Mouse (Mus musculus): Measurements from ENCODE around the gene Camsap2.

The Camsap2 gene

GRCm38 (mm10) chr1:136258495-136258894 is 87.4 kb downstream of the Camsap2 start:
- no peak for DNase-seq (ENCODE audit: low read depth, low spot score)

DNA sequence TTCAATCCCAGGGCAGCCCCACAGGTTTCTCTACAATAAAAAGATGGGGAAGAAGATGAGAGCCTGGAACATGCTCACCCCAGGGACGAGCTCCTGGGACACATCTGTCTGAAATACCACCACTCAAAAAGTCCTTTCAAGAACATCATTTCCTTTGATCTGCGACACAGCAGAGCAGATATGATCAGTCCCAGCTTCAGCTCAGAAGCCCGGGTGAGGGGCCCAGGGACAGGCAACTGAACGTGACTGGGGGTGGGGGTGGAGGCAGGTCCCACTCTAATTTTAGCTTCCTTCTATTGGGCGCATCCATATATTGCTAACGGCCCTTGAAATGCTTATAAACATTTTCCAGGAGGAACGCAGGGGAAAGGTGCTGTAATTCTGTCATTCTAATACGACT is 90.2 kb downstream of the Camsap2 start:
- DNase-seq (ENCODE audit: low read depth, low spot score), result no peak

GRCm38 (mm10) chr1:136255174-136255573 is 90.7 kb downstream of the Camsap2 start:
- DNase-seq (ENCODE audit: low read depth, low spot score), result no peak

DNA sequence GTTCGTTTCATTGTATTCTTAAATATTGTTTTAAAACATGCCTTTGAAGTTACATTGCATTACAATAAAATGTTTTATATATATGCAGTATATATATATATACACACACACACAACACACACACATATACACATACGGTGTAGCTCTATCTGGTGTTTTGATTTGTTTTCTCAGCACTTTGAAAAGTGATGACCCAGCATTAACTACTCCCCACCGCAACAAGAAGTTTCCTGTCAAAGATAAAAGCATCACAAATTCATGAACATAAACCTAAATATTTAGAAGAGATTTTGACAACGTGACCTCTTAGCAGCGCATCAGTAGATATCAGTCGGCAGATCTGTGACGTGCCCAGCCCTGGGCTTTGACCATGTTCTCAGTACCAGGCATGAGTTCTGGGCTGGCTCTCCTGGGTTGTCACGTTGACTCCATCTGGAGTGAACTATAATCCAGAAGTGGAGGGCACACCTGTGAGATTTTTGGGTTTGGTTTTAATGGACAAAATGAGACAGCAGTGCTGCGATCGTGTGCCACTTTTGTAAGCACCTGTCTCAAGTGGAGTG is 91.3 kb downstream of the Camsap2 start:
- no peak for DNase-seq (ENCODE audit: low read depth, low spot score)

DNA sequence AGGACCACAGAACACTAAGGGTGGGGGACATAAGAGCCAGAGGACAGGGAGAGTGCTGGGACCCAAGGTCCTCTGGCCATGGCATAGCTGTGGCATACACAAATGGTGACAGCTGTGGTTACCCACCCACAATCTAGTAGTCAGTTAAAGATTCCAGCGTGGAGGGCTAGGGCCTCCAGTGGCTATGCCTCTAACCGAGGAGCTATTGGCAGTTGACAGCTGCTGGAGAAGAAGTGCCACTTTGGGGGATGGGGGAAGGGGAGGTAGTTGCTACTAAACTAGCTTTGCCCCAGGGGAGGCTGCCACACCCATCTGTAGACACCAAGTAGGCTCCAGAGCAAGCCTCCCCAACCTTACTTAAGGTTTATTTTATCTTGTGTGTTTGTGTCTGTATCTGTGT is 92.4 kb downstream of the Camsap2 start:
- no peak for DNase-seq (ENCODE audit: low read depth, low spot score)

DNA sequence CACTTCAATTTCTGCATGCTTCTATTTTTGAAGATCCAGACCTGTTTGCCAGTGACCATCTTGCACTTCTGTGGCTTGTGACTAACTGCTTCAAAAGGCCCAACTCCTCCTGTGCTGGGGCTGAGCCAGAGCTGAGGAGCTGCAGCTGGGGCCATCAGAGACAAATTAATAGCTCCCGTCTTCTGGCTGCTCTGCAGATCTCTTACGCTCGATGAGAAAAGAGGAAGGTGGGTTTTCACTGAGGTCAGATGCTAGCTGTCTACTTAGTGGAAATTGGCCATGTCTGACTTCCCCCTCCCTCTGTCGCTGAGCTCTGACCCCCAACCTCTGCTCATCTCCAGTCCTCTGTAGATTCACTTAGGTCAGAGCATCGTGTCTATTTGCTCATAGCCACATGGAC is 96.2 kb downstream of the Camsap2 start:
- DNase-seq (ENCODE audit: low read depth, low spot score), result no peak

- no peak for DNase-seq (ENCODE audit: low read depth, low spot score)
These were observed 98.5 kb downstream of the Camsap2 start for GRCm38 (mm10) chr1:136247393-136247792.

DNA sequence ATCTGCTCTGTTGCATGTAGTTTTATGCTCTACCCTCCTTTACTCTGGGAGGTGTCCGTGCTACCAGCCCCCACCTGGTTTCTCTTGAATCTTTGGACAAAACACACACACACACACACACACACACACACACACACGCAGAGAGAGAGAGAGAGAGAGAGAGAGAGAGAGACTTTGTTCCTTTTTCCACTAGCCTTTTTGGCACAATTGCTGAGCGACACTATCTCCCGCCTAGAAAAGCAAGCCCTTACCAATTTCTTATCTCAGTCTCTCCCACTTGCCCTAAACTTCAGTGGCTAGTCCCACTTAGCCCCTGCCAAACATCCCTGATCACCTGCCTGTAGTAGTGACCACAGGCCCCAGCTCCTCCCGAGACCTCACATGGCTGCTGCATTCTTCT is 101.4 kb downstream of the Camsap2 start:
- no peak for DNase-seq (ENCODE audit: low read depth, low spot score)

- DNase-seq (ENCODE audit: low read depth, low spot score), result no peak
These were observed 104.1 kb downstream of the Camsap2 start for GRCm38 (mm10) chr1:136241801-136242200.

- DNase-seq (ENCODE audit: low read depth, low spot score), result no peak
These were observed 107.4 kb downstream of the Camsap2 start for GRCm38 (mm10) chr1:136238495-136238894.

- DNase-seq (ENCODE audit: low read depth, low spot score), result no peak
These were observed 111.3 kb downstream of the Camsap2 start for GRCm38 (mm10) chr1:136234595-136235092.

- peak; percentile 42 for DNase-seq (ENCODE audit: low read depth, low spot score)
These were observed 111.9 kb downstream of the Camsap2 start, which contains the start of gene Inava for GRCm38 (mm10) chr1:136233892-136234594. TSS of gene Inava (minus strand) at chr1:136234264.

DNA sequence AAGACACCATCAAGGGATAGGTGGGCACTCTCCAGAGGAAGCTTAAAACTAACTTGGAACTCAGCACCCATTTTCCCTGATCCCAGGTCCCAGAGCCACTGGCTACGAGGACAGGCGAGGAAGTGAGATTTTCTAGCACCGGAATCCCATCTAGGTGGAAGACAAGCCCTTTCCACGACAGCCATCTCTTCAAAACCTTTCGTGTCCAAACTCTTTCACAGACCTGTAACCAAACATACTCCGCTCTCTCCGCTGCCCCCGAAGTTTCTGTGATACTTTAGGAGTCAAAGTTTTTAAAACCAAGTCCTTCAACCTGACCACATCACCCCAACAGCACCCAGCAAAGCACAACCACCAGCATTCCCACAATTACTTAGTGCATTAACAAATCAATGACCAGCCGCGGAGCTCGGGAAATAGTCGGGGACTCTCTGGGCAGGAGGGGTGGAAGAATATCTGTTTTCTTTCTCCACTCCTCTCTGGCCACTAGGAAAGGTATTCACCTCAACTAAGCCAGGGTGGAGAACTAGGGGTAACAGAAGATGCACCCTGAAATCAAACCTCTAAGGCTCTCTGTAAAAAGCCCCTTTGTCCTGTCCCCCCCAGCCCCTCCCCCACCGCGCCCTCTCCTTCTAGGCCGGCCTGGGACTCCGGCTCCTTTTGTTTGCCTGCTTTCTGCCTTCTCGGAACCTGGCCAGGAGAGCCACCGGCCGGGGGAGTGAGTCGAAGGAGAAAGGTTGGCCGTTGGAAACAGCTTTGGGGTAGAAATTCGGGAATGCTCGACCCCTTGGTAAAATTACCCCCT is 112.7 kb downstream of the Camsap2 start:
- DNase-seq (ENCODE audit: low read depth, low spot score), result no peak

GRCm38 (mm10) chr1:136232285-136232926 is 113.5 kb downstream of the Camsap2 start:
- DNase-seq (ENCODE audit: low read depth, low spot score), result no peak

DNA sequence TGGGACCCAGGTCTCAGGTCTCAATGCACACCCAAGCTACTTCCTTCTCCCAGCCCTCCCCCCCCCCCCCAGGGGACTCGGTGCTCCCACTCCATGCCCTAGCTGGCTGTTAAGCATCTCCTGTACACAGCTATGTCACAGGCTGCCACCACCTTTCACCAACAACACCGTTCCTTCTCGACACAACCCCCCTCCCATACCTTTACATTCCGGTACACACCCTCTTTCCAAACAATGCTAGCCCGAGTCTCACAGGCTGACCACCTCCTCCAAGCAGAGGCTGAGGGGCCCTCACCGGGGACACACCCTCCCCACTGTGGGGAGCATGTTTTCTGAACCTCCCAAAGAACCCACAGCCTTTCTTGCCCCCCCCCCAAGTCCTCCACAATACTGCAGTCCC is 114.3 kb downstream of the Camsap2 start:
- no peak for DNase-seq (ENCODE audit: low read depth, low spot score)

DNA sequence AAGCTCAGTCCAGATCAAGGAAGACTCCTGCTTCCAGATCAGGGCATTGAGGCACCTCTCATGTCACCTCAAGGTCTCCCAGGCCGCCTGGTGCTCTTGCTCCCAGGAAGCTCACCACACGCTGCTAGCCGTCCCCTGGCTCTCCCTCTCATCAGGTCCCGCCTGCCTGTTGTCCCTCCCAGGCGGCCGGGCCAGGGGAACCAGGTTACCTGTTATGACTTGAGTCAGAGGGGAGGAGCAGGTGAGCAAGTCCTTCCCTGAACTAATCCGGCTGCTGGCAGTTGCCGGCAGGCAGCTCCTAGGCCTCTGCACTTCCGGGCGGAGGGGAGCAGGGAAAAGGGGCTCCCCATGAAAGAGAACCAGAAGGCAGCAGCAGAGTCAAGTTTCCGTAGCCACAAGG is 115.7 kb downstream of the Camsap2 start:
- no peak for DNase-seq (ENCODE audit: low read depth, low spot score)

- DNase-seq (ENCODE audit: low read depth, low spot score), result no peak
These were observed 116.9 kb downstream of the Camsap2 start for GRCm38 (mm10) chr1:136229040-136229373.

DNA sequence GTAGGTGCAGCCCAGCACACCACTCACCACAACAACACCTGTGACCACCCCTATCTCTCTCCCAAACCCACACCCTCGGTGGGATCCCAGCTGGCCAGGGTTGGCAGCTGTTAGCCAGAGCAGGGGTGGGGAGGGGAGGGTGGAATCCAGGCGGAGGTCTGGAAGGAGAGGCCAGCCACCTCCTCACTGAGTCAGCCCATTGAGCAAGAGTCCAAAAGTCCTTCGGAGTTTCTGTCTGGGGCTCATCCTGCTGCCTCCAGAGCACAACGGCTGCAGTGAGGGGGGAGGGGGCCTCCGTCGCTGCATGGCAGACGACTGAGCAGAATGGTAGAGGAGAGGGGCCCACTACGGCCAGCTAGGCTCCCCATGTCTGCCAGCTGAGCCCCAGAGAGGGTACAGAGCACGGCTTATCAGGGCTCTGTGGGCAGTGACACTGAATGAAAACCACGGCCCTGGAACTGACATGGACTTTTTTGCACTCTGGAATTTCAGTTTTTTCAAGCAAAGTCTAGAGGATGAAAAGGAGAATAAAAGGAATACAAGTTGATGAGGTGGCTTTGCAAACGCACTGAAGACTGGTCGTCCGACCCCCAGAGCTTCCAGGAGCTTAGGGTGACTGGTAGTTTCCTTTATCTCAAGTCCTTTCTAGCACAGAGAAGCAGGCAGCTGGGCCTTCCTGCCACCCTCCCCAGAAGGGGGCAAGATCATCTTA is 117.4 kb downstream of the Camsap2 start:
- no peak for DNase-seq (ENCODE audit: low read depth, low spot score)

DNA sequence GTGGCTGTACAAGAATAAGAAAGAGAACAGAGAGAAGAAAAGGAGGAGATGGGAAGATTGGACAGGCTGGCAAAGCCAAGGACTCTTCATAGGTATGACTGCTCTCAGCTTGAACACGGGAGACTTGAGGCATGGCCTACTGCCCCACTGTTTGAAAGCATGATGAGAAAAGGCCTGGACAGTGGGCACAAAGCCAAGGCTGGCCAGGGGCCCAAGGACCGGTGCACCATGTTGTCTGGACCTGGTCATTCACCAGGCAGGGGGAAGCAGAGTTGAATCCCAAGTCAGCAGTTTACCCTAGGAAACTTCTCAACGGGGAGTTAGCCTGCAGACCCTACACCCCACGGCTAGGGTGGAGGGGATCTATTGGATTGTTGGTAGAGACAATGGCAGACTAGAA is 118.0 kb downstream of the Camsap2 start:
- DNase-seq (ENCODE audit: low read depth, low spot score), result no peak

- DNase-seq (ENCODE audit: low read depth, low spot score), result no peak
These were observed 119.3 kb downstream of the Camsap2 start for GRCm38 (mm10) chr1:136226626-136227025.

- no peak for DNase-seq (ENCODE audit: low read depth, low spot score)
These were observed 120.1 kb downstream of the Camsap2 start for GRCm38 (mm10) chr1:136225846-136226245.
